Mouse (Mus musculus) lung, embryonic 16.5 days (tissue): ENCODE measurements around the gene Lysmd4. TPM values are rescaled to one million over a fixed set of nuclear protein-coding genes. Genes with fewer than 3 reads are reported as not detected.

Source experiments
- ATAC-seq: fragments of 200-750 bp; cut with Nextera tagmentation; 2 replicates; pipeline ENCODE4 v1.8.0; 2017; ENCODE audit warnings: low read depth, mild to moderate bottlenecking, moderate library complexity
- H3K27ac ChIP-seq: fragments of 300-500 bp; sonication (generic); 2 replicates; pipeline ENCODE4 v1.5.1; 2014; ENCODE audit warnings: mild to moderate bottlenecking, control low read depth, low read length
- H3K27me3 ChIP-seq: fragments of 300-500 bp; sonication (generic); 2 replicates; pipeline ENCODE4 v1.6.1; 2014; ENCODE audit warnings: low read depth, low read length, mixed read lengths; ENCODE audit not compliant: control insufficient read depth, insufficient read depth
- H3K36me3 ChIP-seq: fragments of 300-500 bp; sonication (generic); 2 replicates; pipeline ENCODE4 v1.6.1; 2014; ENCODE audit warnings: low read length; ENCODE audit not compliant: control insufficient read depth, insufficient read depth
- H3K4me1 ChIP-seq: fragments of 300-500 bp; sonication (generic); replicated peaks from 2 replicates; pipeline ENCODE4 v1.6.1; 2014; ENCODE audit warnings: low read length, mixed read lengths; ENCODE audit not compliant: control insufficient read depth, insufficient read depth
- H3K4me2 ChIP-seq: fragments of 300-500 bp; sonication (generic); 2 replicates; pipeline ENCODE4 v1.6.1; 2014; ENCODE audit warnings: low read depth, low read length, control low read depth
- H3K4me3 ChIP-seq: fragments of 300-500 bp; sonication (generic); 2 replicates; pipeline ENCODE4 v1.5.1; 2014; ENCODE audit warnings: mild to moderate bottlenecking, low read length, control low read depth
- H3K9ac ChIP-seq: fragments of 300-500 bp; sonication (generic); 2 replicates; pipeline ENCODE4 v1.6.1; 2014; ENCODE audit warnings: low read length, control low read depth
- H3K9me3 ChIP-seq: fragments of 300-500 bp; sonication (generic); 2 replicates; pipeline ENCODE4 v1.6.1; 2016; ENCODE audit warnings: low read length; ENCODE audit not compliant: control insufficient read depth
- WGBS: fragments of 180-500 bp; shearing (Covaris S2); extraction: QIAGEN DNeasy Blood & Tissue Kit; methylation state at CpG from one replicate; pipeline ENCODE4 v1.1.7; 2014; 5-methylcytosine and 5-hydroxymethylcytosine counted together
- polyA plus RNA-seq: library from polyadenylated mRNA; unstranded; fragments of >200 nt; fragmentation: Nextera tagmentation; extraction: Ambion mirVana; gene quantifications from 2 replicates; pipeline ENCODE4 v1.2.1, GENCODE M21; 2015

The Lysmd4 gene
- polyA plus RNA-seq, 1 experiment from 2014 or later, result 15.7 TPM

GRCm38 (mm10) chr7:67296419-67296818 is 74.1 kb downstream of the Lysmd4 start:
- 41% methylated on average over 1 of the region's 1 CpGs for WGBS
- H3K4me1 ChIP-seq, result no peaks in the 10 kb centered on the region
- ATAC-seq, result no peak
- H3K36me3 ChIP-seq, result peaks cover 2% of the 10 kb centered on the region; the same call in 1 of the 2 replicates
- H3K27ac ChIP-seq, result no peak overlapping the region
- no peaks in the 10 kb centered on the region for H3K9me3 ChIP-seq
- H3K27me3 ChIP-seq, result no peaks in the 10 kb centered on the region
- H3K9ac ChIP-seq, result no peak overlapping the region
- no peak overlapping the region for H3K4me3 ChIP-seq
- H3K4me2 ChIP-seq, result no peak overlapping the region

GRCm38 (mm10) chr7:67304937-67305336 is 82.6 kb downstream of the Lysmd4 start:
- H3K27me3 ChIP-seq, result no peaks in the 10 kb centered on the region
- no peak for ATAC-seq
- WGBS, result 55% methylated on average over 3 of the region's 3 CpGs
- H3K4me2 ChIP-seq, result no peak overlapping the region
- no peaks in the 10 kb centered on the region for H3K9me3 ChIP-seq
- H3K27ac ChIP-seq, result no peak overlapping the region
- no peaks in the 10 kb centered on the region for H3K4me1 ChIP-seq
- no peak overlapping the region for H3K4me3 ChIP-seq
- no peaks in the 10 kb centered on the region for H3K36me3 ChIP-seq
- no peak overlapping the region for H3K9ac ChIP-seq

- H3K4me3 ChIP-seq, result no peak overlapping the region
- H3K9ac ChIP-seq, result no peak overlapping the region
- no peaks in the 10 kb centered on the region for H3K27me3 ChIP-seq
- H3K27ac ChIP-seq, result no peak overlapping the region
- no peak overlapping the region for H3K4me2 ChIP-seq
- ATAC-seq, result no peak
- 0 out of 2 replicates have a peak, but pooled peaks cover 2% of the 10 kb centered on the region for H3K4me1 ChIP-seq
- no peaks in the 10 kb centered on the region for H3K36me3 ChIP-seq
- 94% methylated on average over 3 of the region's 3 CpGs for WGBS
- no peaks in the 10 kb centered on the region for H3K9me3 ChIP-seq
These were observed 84.7 kb downstream of the Lysmd4 start for GRCm38 (mm10) chr7:67307078-67307477.

DNA sequence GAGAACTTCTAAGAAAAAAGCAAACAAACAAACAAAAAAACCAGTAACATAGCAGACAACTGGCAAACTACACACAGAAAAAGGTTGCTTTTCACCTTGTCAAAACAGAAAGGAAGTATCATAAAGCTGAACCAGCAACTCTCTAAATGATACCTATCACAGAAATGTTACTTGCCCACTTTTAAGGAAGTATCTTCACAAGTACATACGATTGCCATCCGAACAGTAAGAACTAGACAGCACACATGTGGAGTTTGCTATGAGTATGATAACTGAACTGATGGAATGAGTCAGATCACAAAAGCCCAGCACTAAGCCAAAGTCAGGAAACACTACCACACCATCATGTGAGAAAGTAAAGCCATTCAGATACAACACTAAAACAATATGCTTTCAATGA is 85.8 kb downstream of the Lysmd4 start:
- Histone ChIP-seq H3K4me1 (0 out of 2 replicates have a peak, but pooled peaks cover 2% of the 10 kb centered on the region), H3K9me3 (no peaks in the 10 kb centered on the region), H3K4me2 (no peak overlapping the region), H3K27me3 (no peaks in the 10 kb centered on the region), H3K4me3 (no peak overlapping the region), H3K36me3 (no peaks in the 10 kb centered on the region), H3K9ac (no peak overlapping the region), H3K27ac (no peak overlapping the region)
- WGBS, result 86% methylated on average over 2 of the region's 2 CpGs
- no peak for ATAC-seq

DNA sequence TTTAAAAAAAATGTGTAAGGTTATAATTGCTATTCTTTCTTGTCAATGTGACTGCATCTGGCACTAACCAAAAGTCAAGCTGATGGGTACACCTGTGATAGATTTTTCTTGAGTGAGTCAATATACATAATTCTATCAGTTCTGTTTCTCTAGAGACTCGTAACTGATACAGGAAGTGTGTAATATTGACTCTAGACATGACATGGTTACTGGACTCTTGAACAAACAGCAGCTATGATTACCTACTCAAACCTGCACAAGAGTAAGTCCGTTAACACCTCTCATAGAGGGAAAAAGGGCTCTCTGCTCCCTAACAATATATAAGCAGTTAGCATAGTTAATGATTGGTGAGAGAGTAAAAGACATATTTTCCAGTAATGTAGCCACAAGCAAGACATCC is 87.8 kb downstream of the Lysmd4 start:
- Histone ChIP-seq H3K9me3 (no peaks in the 10 kb centered on the region), H3K4me2 (no peak overlapping the region), H3K4me3 (no peak overlapping the region), H3K9ac (no peak overlapping the region), H3K27me3 (no peaks in the 10 kb centered on the region), H3K36me3 (0 out of 2 replicates have a peak, but pooled peaks cover 3% of the 10 kb centered on the region), H3K27ac (no peak overlapping the region), H3K4me1 (0 out of 2 replicates have a peak, but pooled peaks cover 2% of the 10 kb centered on the region)
- 51% methylated on average over 2 of the region's 2 CpGs for WGBS
- ATAC-seq, result no peak

DNA sequence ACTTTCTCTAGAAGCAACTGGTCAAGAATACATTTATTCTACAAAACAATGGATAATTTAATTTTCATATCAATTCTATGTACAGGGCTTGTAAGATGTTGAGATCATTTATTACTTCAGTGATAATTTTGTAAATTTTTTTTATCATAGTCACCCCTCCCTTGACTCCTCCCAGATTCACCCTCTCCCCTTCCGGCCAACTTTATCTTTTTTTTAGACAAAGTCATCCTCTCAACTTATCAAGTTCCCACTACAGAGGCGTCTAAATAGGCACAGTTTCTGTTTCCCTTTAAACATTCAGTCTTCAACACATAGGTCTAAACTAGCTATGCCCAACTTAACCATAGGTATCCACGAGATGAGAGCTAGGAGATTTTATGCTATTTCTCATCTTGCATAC is 90.9 kb downstream of the Lysmd4 start:
- no peaks in the 10 kb centered on the region for H3K9me3 ChIP-seq

DNA sequence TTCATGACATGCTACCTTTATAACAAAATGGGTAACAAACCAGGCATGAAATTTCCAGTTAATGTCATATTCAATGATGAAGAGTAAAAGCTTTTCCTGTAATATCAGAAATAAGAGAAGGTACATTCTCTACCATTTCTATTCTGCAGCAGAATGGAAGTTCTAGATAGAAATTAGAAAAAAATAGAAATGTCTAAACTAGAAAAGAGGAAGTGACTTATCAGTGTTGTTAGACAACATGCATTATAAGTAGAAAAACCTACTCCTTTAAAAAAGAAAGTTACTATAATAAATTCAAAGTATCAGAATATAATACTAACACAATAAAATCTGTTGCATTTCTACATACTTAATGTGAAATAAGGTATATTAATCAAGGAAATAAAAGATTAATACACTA is 96.4 kb downstream of the Lysmd4 start:
- ATAC-seq, result no peak
- Histone ChIP-seq H3K4me1 (no peaks in the 10 kb centered on the region), H3K4me3 (no peak overlapping the region), H3K27me3 (no peaks in the 10 kb centered on the region), H3K9me3 (no peaks in the 10 kb centered on the region), H3K36me3 (0 out of 2 replicates have a peak, but pooled peaks cover under 1% of the 10 kb centered on the region), H3K4me2 (no peak overlapping the region), H3K9ac (no peak overlapping the region), H3K27ac (no peak overlapping the region)

More for the DNA sequence above, 90.9 kb downstream of the Lysmd4 start:
- Histone ChIP-seq H3K4me2 (no peak overlapping the region), H3K4me3 (no peak overlapping the region), H3K27ac (no peak overlapping the region), H3K4me1 (0 out of 2 replicates have a peak, but pooled peaks cover 2% of the 10 kb centered on the region), H3K9ac (no peak overlapping the region), H3K36me3 (0 out of 2 replicates have a peak, but pooled peaks cover 3% of the 10 kb centered on the region), H3K27me3 (no peaks in the 10 kb centered on the region)
- 84% methylated on average over 3 of the region's 3 CpGs for WGBS
- ATAC-seq, result no peak

DNA sequence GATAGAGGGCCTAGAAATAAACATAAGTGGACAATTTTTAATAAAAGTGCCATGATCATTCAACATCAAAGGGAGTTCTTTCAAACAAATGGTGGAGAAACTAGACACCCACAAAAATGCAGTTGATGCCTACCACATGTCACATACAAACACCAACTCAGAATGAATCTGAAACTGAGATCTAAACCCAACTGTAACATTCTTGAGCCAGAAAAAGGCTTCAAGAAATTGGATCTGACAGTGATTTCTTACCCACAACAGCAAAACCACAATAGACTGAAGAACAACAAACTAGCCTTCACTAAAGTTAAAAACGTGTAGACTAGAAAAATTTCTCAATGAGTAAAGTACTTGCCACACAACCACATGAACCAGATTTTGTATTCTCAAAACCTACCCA is 98.0 kb downstream of the Lysmd4 start:
- no peak for ATAC-seq
- no peak overlapping the region for H3K4me2 ChIP-seq
- peaks cover 2% of the 10 kb centered on the region; the same call in 1 of the 2 replicates for H3K4me1 ChIP-seq
- H3K9me3 ChIP-seq, result no peaks in the 10 kb centered on the region
- no peak overlapping the region for H3K9ac ChIP-seq
- no peaks in the 10 kb centered on the region for H3K27me3 ChIP-seq
- 54% methylated on average over 1 of the region's 1 CpGs for WGBS
- H3K27ac ChIP-seq, result no peak overlapping the region
- no peak overlapping the region for H3K4me3 ChIP-seq
- H3K36me3 ChIP-seq, result no peaks in the 10 kb centered on the region

DNA sequence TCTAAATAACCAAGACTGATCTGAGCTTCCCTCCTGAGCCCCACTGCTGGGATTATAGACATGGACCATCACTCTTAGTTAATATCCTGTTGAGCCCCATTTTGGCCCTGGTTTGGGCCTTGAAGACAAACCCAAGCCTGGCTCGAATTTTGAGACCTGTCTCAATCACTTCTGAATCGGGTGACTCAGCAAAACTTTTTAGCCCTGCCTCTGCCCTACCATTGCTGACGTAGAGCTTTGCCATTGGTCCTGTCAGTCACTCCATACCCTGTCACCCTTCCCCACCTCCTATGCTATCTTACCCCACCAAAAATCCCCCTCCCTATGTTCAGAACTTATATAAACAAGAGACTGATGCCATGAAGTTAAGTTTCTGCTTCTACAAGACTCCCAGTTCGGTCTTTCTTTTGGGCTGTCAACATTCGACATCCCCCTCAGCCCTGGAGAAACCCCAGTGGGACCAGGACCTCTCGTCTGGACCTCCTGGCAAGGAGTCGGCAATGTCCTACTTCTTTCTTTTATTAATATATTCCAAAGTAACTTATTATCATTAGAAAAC is 119.8 kb downstream of the Lysmd4 start:
- WGBS, result 88% methylated on average over 7 of the region's 7 CpGs
- H3K9ac ChIP-seq, result no peak overlapping the region
- H3K9me3 ChIP-seq, result peaks cover 3% of the 10 kb centered on the region; the same call in 1 of the 2 replicates
- H3K4me2 ChIP-seq, result no peak overlapping the region
- no peak overlapping the region for H3K27ac ChIP-seq
- H3K4me3 ChIP-seq, result no peak overlapping the region
- H3K4me1 ChIP-seq, result no peaks in the 10 kb centered on the region
- H3K36me3 ChIP-seq, result peaks cover 4% of the 10 kb centered on the region; the same call in 1 of the 2 replicates
- no peak for ATAC-seq
- no peaks in the 10 kb centered on the region for H3K27me3 ChIP-seq
